Mouse (Mus musculus): ENCODE results near the gene Olfr385.
"Not testable (repeated sequence)": the region's sequence is repeated elsewhere in the genome, so short reads cannot be mapped to it uniquely, and the experiment has no call there.

Olfr385 gene

DNA sequence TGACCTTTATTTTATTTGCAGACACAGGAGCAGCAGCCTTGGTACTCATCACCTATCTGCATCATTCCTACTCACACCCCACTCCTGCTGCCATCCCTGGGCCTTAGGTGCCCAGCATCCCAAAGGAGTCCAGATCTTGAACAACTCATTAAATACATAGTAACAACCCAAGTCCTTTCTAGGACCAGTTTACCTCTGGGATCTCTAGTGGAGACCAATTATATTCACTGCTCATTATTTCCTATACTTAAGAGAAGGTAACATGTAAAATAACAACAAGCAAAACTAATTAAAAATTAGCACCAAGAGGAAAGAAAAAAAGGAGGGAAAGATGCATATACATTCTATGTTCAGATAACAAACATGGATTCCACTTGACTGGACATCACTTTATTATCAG lies at the start of gene Olfr385:
Gene Olfr385 (minus strand): TSS at position 101 of the 400 bp plus-strand sequence.
- DNase-seq: no peak

DNA sequence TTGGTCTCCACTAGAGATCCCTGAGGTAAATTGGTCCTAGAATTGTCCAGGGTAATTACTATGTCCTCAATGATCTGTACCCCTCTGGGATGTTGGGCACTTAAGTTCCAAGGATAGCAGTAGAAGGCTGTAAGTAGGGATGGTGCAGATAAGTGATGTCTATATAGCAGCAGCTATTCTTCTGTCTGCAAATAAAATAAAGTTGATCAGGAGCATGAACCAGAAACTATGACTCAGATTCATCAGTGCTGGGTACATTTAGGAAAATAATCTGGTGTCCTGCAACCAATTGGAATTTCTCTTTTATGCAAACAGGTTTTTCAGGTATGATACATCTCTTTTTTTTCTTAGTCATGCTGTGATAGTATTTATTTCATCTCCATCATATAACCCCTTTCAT lies 5.5 kb upstream of the Olfr385 start, which contains the start of gene Olfr384:
Gene Olfr384 (plus strand): TSS at position 301 of the 400 bp plus-strand sequence.
- no peak for DNase-seq

DNA sequence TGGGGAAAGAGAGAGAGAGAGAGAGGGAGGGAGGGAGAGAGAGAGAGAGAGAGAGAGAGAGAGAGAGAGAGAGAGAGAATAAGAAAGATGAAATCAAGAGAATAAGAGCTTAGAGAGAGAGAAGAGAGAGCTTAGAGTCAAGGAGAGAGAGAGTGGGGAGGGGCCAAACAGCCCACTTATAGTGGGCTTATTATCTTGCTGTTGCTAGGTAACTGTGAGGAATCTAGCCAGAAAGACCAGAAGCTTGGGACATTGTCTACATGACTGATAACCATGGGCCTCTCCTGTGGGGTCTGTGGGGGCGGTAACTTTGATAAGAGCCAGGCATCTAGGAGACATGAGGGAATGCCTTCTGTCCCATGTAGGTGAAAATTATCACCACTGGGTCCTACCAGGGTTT lies 9.6 kb downstream of the Olfr385 start:
- DNase-seq: not testable (repeated sequence)

DNA sequence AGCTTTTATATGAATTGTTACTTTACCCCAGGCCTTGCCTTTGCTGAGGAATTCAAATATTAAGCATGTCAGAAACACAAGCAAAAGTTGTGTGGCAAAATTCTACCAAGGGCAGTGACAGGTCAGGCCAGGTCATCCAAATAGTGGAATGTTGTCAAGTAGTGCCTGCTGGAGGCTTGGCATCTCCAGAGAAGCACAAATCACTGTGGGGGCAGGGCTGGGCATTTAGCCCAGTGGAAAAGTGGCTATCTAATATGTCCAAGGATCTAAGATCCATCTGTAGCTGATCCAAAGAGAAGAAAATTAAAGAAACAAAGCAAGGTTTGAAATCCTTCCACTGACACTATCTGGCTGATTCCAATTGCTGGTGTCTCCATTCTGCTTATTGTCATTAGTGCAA lies 12.9 kb downstream of the Olfr385 start:
- DNase-seq: no peak

Measured in cerebellum, adult 18-20 months (tissue).